Mouse (Mus musculus) hindbrain, embryonic 16.5 days (tissue): Measurements from ENCODE around the gene Tom1l2. TPM values are rescaled to one million over a fixed set of nuclear protein-coding genes. Genes with fewer than 3 reads are reported as not detected.

Experiments used
- ATAC-seq: fragments of 200-750 bp; cut with Nextera tagmentation; 2 replicates; pipeline ENCODE4 v1.8.0; 2017; ENCODE audit warnings: moderate TSS enrichment, moderate library complexity
- H3K27ac ChIP-seq: fragments of 300-500 bp; sonication (generic); 2 replicates; pipeline ENCODE4 v1.5.1; 2014; ENCODE audit warnings: low read depth, mild to moderate bottlenecking, control low read depth, low read length, moderate library complexity
- H3K27me3 ChIP-seq: fragments of 300-500 bp; sonication (generic); replicated peaks from 2 replicates; pipeline ENCODE4 v1.6.1; 2014; ENCODE audit warnings: low read length; ENCODE audit not compliant: control insufficient read depth, insufficient read depth
- H3K36me3 ChIP-seq: fragments of 300-500 bp; sonication (generic); 2 replicates; pipeline ENCODE4 v1.6.1; 2014; ENCODE audit warnings: mild to moderate bottlenecking, low read length, moderate library complexity, mixed read lengths; ENCODE audit not compliant: control insufficient read depth, insufficient read depth
- H3K4me1 ChIP-seq: fragments of 300-500 bp; sonication (generic); 2 replicates; pipeline ENCODE4 v1.6.1; 2014; ENCODE audit warnings: low read depth, low read length; ENCODE audit not compliant: control insufficient read depth, insufficient read depth
- H3K4me2 ChIP-seq: fragments of 300-500 bp; sonication (generic); 2 replicates; pipeline ENCODE4 v1.6.1; 2014; ENCODE audit warnings: mild to moderate bottlenecking, low read length, control low read depth, moderate library complexity
- H3K4me3 ChIP-seq: fragments of 300-500 bp; sonication (generic); 2 replicates; pipeline ENCODE4 v1.5.1; 2014; ENCODE audit warnings: mild to moderate bottlenecking, low read length, control low read depth, moderate library complexity
- H3K9ac ChIP-seq: fragments of 300-500 bp; sonication (generic); 2 replicates; pipeline ENCODE4 v1.6.1; 2014; ENCODE audit warnings: low read depth, mild to moderate bottlenecking, control low read depth, low read length, moderate library complexity
- H3K9me3 ChIP-seq: fragments of 300-500 bp; sonication (generic); 2 replicates; pipeline ENCODE4 v1.6.1; 2014; ENCODE audit warnings: mild to moderate bottlenecking, low read length, moderate library complexity; ENCODE audit not compliant: control insufficient read depth
- WGBS: fragments of 180-500 bp; shearing (Covaris S2); extraction: QIAGEN DNeasy Blood & Tissue Kit; methylation state at CpG from one replicate; pipeline ENCODE4 v1.1.7; 2014; 5-methylcytosine and 5-hydroxymethylcytosine counted together
- polyA plus RNA-seq: library from polyadenylated mRNA; unstranded; fragments of >200 nt; fragmentation: Nextera tagmentation; extraction: Ambion mirVana; gene quantifications from 2 replicates; pipeline ENCODE4 v1.2.1, GENCODE M21; 2015

Tom1l2 gene
- polyA plus RNA-seq, 1 experiment from 2014 or later, result 69.2 TPM

GRCm38 (mm10) chr11:60265271-60265985, 87.3 kb downstream of the Tom1l2 start:
- Histone ChIP-seq H3K4me3 (no peak overlapping the region), H3K4me1 (peaks cover 4% of the 10 kb centered on the region; the same call in 1 of the 2 replicates), H3K36me3 (peaks cover 4% of the 10 kb centered on the region), H3K27me3 (no peaks in the 10 kb centered on the region), H3K9me3 (no peaks in the 10 kb centered on the region), H3K9ac (no peak overlapping the region), H3K4me2 (no peak overlapping the region), H3K27ac (no peak overlapping the region)
- ATAC-seq, result peak; percentile 6; the same call in 1 of the 2 replicates
- WGBS, result 81% methylated on average over 4 of the region's 4 CpGs

DNA sequence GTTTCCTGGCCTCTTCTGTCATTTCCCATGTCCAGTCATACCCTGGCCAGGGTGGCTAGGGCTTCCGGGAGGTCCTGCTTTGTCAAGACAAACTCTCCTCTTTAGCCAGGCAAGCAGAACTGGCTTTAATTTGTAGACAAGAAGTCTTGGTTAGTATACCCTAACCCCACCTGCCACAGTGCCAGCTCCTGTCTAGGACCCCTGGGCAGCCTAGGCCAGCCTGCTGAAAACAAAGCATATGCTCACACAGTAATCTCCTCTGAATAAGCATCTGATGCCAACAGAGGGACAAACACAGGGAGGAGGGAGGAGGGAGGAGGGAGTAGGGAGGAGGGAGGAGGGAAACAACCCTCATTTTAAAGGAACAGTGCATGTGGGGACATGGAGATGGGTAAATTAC, 88.1 kb downstream of the Tom1l2 start:
- no peak overlapping the region for H3K4me2 ChIP-seq
- no peak overlapping the region for H3K4me3 ChIP-seq
- ATAC-seq, result peak; percentile 70; the same call in 1 of the 2 replicates
- peaks cover 4% of the 10 kb centered on the region; the same call in 1 of the 2 replicates for H3K4me1 ChIP-seq
- WGBS, result 65% methylated on average over 1 of the region's 1 CpGs
- H3K36me3 ChIP-seq, result no peaks in the 10 kb centered on the region; the same call in 1 of the 2 replicates
- peak overlapping the region; percentile 40; the same call in 1 of the 2 replicates for H3K27ac ChIP-seq
- H3K9me3 ChIP-seq, result no peaks in the 10 kb centered on the region
- H3K9ac ChIP-seq, result no peak overlapping the region
- H3K27me3 ChIP-seq, result no peaks in the 10 kb centered on the region

DNA sequence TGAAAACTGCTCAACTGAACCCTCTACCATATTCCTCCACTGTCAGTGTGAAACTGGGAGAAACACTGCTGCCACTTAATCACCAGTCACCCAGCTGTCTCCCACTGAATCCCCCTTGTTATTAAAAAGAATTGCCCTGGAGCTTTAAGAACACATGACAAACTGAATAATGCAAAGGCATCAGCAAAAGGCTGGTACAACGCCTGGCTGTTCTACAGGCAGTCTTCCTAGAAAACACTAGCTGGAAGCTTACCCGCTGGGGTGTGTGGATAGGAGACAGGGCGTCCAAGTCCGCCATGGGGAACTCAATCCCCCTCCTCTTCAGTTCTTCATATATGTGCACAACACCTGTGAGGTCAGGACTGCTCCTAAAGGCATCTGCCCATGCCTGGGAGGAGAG, 90.3 kb downstream of the Tom1l2 start:
- Histone ChIP-seq H3K4me3 (no peak overlapping the region), H3K36me3 (peaks cover 6% of the 10 kb centered on the region), H3K9me3 (no peaks in the 10 kb centered on the region), H3K27me3 (no peaks in the 10 kb centered on the region), H3K4me1 (peaks cover 4% of the 10 kb centered on the region; the same call in 1 of the 2 replicates), H3K9ac (no peak overlapping the region), H3K4me2 (no peak overlapping the region), H3K27ac (no peak overlapping the region)
- no peak for ATAC-seq
- WGBS, result 73% methylated on average over 4 of the region's 4 CpGs

GRCm38 (mm10) chr11:60260743-60261142, 92.0 kb downstream of the Tom1l2 start:
- 95% methylated on average over 3 of the region's 3 CpGs for WGBS
- ATAC-seq, result no peak
- no peaks in the 10 kb centered on the region for H3K9me3 ChIP-seq
- no peak overlapping the region for H3K4me3 ChIP-seq
- H3K9ac ChIP-seq, result no peak overlapping the region
- no peaks in the 10 kb centered on the region for H3K27me3 ChIP-seq
- H3K4me2 ChIP-seq, result no peak overlapping the region
- no peak overlapping the region for H3K27ac ChIP-seq
- peaks cover 7% of the 10 kb centered on the region for H3K36me3 ChIP-seq
- peaks cover 15% of the 10 kb centered on the region for H3K4me1 ChIP-seq

DNA sequence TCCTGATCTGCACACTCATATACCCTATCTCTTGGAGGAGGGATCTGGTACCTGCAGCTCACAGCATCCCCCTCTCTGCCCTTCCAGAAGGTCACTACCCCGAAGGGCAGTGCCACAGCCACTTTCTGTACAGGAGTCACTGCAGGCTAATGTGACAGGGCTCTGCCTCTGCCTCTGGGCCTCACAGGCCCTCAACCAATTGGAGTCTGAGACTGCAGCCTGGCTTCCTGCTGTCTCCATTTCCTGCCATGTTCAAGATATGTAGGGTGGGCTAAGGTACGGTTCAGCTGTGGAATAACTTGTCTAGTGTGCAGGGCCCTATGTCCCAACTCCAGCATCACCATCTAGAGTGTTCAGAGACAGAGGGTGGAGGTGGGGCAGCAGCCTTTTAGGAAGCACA, 95.0 kb downstream of the Tom1l2 start:
- Histone ChIP-seq H3K4me1 (peaks cover 17% of the 10 kb centered on the region), H3K4me2 (no peak overlapping the region), H3K4me3 (no peak overlapping the region), H3K36me3 (peaks cover 7% of the 10 kb centered on the region), H3K27me3 (no peaks in the 10 kb centered on the region), H3K9me3 (no peaks in the 10 kb centered on the region), H3K27ac (no peak overlapping the region), H3K9ac (no peak overlapping the region)
- WGBS, result 76% methylated on average over 2 of the region's 2 CpGs
- no peak for ATAC-seq

DNA sequence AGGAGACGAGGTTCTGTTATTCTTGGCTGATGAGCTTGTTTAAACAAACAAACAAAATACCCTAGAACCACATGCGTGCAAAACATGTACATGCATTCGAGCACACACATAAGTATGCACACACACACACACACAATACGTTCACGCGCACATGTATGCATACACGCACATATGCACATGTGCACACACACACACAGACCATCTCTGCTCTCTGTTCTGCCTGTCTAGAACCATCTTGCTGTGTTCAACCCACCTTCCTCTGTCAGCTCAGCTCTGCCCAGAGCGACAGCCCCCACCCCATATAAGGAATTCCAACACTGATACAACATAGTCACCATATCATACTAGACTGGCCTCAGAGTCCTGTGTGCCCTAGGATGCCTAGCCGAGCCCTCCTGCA, 96.0 kb downstream of the Tom1l2 start:
- 77% methylated on average over 9 of the region's 9 CpGs for whole genome bisulfite sequencing
- Histone ChIP-seq H3K4me2 (no peak overlapping the region), H3K4me3 (no peak overlapping the region), H3K36me3 (peaks cover 7% of the 10 kb centered on the region), H3K27me3 (no peaks in the 10 kb centered on the region), H3K9me3 (no peaks in the 10 kb centered on the region), H3K27ac (peak overlapping the region; percentile 3; the same call in 1 of the 2 replicates), H3K9ac (no peak overlapping the region), H3K4me1 (peaks cover 17% of the 10 kb centered on the region)
- ATAC-seq, result peak; percentile 38

DNA sequence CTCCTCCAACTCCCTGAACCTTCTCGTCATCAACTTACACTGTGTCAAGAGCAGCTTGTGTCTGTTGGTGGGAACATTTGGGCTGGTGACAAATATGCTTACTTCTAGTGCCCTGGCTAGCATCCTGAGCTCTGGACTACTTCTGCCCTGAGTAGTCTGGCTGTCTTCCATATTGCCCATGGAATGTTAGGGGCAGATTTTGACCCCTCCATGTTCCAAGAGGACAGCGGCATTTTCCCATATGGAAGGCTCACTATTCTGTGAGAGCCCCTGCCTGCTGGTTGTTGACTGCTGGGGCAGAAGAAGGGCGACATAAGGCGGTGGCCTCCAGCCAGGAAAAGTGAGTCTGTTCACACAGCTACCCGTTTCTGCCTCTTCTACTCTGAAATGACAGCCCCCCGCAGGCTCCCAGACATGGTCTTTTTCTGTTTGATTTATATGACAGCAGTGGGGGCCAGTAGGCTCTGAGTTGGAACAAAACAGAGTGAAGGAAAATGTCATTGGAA, 96.5 kb downstream of the Tom1l2 start:
- Histone ChIP-seq H3K4me1 (peaks cover 17% of the 10 kb centered on the region), H3K9ac (no peak overlapping the region), H3K27ac (peak overlapping the region; percentile 60; the same call in 1 of the 2 replicates), H3K4me3 (no peak overlapping the region), H3K27me3 (no peaks in the 10 kb centered on the region), H3K4me2 (no peak overlapping the region), H3K36me3 (peaks cover 7% of the 10 kb centered on the region), H3K9me3 (no peaks in the 10 kb centered on the region)
- 35% methylated on average over 6 of the region's 6 CpGs for WGBS
- ATAC-seq, result peak; percentile 80

DNA sequence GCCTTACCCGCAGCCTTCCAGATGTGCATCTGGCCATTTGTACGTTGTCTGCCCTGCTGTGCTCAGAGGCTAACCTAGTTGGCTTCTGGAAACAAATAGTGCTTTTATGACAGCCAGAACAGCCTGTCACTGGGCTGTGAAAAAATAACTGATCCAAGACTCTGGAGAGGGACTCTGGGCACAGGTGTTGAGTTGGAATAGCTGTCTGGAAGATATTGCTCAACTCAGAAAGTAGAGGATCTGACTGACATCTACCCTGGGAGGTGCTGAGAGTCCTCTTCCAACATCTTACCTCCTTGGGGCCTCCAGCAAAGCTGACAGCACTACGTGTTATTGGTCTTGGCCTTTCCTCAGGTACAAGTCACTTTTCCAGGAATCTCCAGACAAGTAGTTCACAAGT, 97.1 kb downstream of the Tom1l2 start:
- Histone ChIP-seq H3K27ac (no peak overlapping the region; the same call in 1 of the 2 replicates), H3K27me3 (no peaks in the 10 kb centered on the region), H3K4me1 (peaks cover 17% of the 10 kb centered on the region), H3K4me3 (no peak overlapping the region), H3K4me2 (no peak overlapping the region), H3K9me3 (no peaks in the 10 kb centered on the region), H3K36me3 (peaks cover 11% of the 10 kb centered on the region), H3K9ac (no peak overlapping the region)
- no peak for ATAC-seq
- WGBS, result 81% methylated on average over 3 of the region's 3 CpGs

DNA sequence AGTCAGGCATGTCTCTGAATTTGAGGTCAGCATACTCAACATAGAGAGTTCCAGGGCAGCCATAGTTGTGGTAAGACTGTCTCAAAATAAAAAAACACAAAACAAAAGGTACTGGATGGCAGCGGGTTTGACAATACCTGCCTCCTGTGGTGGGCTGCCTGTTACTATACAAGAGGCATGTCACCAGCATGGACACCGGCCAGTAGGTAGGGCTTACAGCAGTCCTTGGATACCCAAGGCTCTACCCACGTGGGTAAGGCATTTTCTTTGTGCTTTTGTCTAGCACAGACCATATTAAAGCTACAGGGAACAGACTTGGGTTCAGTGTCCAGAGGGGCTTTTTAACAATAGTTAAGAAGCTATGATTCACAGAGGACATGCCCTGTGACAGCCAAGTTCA, 97.5 kb downstream of the Tom1l2 start:
- WGBS, result 45% methylated on average over 3 of the region's 3 CpGs
- Histone ChIP-seq H3K9ac (no peak overlapping the region), H3K27me3 (no peaks in the 10 kb centered on the region), H3K4me3 (no peak overlapping the region), H3K4me1 (peaks cover 17% of the 10 kb centered on the region), H3K4me2 (no peak overlapping the region), H3K36me3 (peaks cover 16% of the 10 kb centered on the region), H3K27ac (no peak overlapping the region), H3K9me3 (no peaks in the 10 kb centered on the region)
- 0 out of 2 replicates have a peak, but pooled peaks have one; percentile 32 for ATAC-seq
